Mouse (Mus musculus) induced T-regulatory cell, adult 2 months (primary cell): Measurements from ENCODE around the gene Wdtc1.

Experiments
- DNase-seq: peaks from one replicate; pipeline ENCODE4 v3.0.0-alpha.2; 2012; ENCODE audit warnings: low read depth

Wdtc1 gene

GRCm38 (mm10) chr4:133319667-133320066 is 33.6 kb downstream of the Wdtc1 start:
- DNase-seq: no peak

GRCm38 (mm10) chr4:133315991-133316390 is 37.3 kb downstream of the Wdtc1 start:
- DNase-seq: no peak

- no peak for DNase-seq
Observed at GRCm38 (mm10) chr4:133314896-133315295, 38.4 kb downstream of the Wdtc1 start.

- peak; percentile 86 for DNase-seq
Observed at GRCm38 (mm10) chr4:133309948-133310347, 43.3 kb downstream of the Wdtc1 start.

GRCm38 (mm10) chr4:133307331-133307730 is 46.0 kb downstream of the Wdtc1 start:
- DNase-seq: peak; percentile 80

GRCm38 (mm10) chr4:133305825-133306224 is 47.5 kb downstream of the Wdtc1 start:
- DNase-seq: no peak

- no peak for DNase-seq
Observed at GRCm38 (mm10) chr4:133304770-133305169, 48.5 kb downstream of the Wdtc1 start.

GRCm38 (mm10) chr4:133302668-133303067 is 50.6 kb downstream of the Wdtc1 start:
- no peak for DNase-seq

- DNase-seq: peak; percentile 79
Observed at GRCm38 (mm10) chr4:133301802-133302201, 51.5 kb downstream of the Wdtc1 start.

- no peak for DNase-seq
Observed at GRCm38 (mm10) chr4:133300421-133300820, 52.9 kb downstream of the Wdtc1 start.

- DNase-seq: peak; percentile 44
Observed at GRCm38 (mm10) chr4:133299701-133300100, 53.6 kb downstream of the Wdtc1 start.

- peak; percentile 72 for DNase-seq
Observed at GRCm38 (mm10) chr4:133298516-133299365, 54.5 kb downstream of the Wdtc1 start.

GRCm38 (mm10) chr4:133297801-133298238 is 55.5 kb downstream of the Wdtc1 start:
- DNase-seq: peak; percentile 86

GRCm38 (mm10) chr4:133297360-133297759 is 55.9 kb downstream of the Wdtc1 start:
- no peak for DNase-seq

- no peak for DNase-seq
Observed at GRCm38 (mm10) chr4:133294084-133294483, 59.2 kb downstream of the Wdtc1 start.

- DNase-seq: no peak
Observed at GRCm38 (mm10) chr4:133292901-133293843, 60.1 kb downstream of the Wdtc1 start.

GRCm38 (mm10) chr4:133292405-133292804 is 60.9 kb downstream of the Wdtc1 start:
- DNase-seq: no peak

- no peak for DNase-seq
Observed at GRCm38 (mm10) chr4:133291255-133291654, 62.0 kb downstream of the Wdtc1 start.

GRCm38 (mm10) chr4:133286476-133287077 is 66.7 kb downstream of the Wdtc1 start:
- no peak for DNase-seq

GRCm38 (mm10) chr4:133285950-133286349 is 67.3 kb downstream of the Wdtc1 start:
- DNase-seq: no peak

- DNase-seq: no peak
Observed at GRCm38 (mm10) chr4:133285299-133285698, 68.0 kb downstream of the Wdtc1 start.

GRCm38 (mm10) chr4:133282656-133283055 is 70.6 kb downstream of the Wdtc1 start:
- no peak for DNase-seq
